Mouse (Mus musculus): ENCODE results near the gene Epha3.

- TF ChIP-seq CTCF (IDR thresholded peaks at IDR 0.05; ENCODE audit: low read depth) (no peak), EP300 (IDR thresholded peaks at IDR 0.05; ENCODE audit: low read depth) (no peak)
Measured at GRCm38 (mm10) chr16:63798341-63798740, 65.6 kb downstream of the Epha3 start.

Measured in liver, postnatal 0 days (tissue).